Mouse (Mus musculus) limb, embryonic 15.5 days (tissue): ENCODE results near the gene Pip5kl1. TPM values are rescaled to one million over a fixed set of nuclear protein-coding genes. Genes with fewer than 3 reads are reported as not detected.

ENCODE experiments used
- ATAC-seq: fragments of 200-750 bp; cut with Nextera tagmentation; 2 replicates; pipeline ENCODE4 v1.8.0; 2017; ENCODE audit warnings: low read depth, moderate TSS enrichment; ENCODE audit not compliant: insufficient number of reproducible peaks, low FRiP score, low TSS enrichment
- H3K27ac ChIP-seq: fragments of 300-500 bp; sonication (generic); 2 replicates; pipeline ENCODE4 v1.5.1; 2015; ENCODE audit warnings: moderate library complexity, mild to moderate bottlenecking, inconsistent platforms
- H3K27me3 ChIP-seq: fragments of 300-500 bp; sonication (generic); 2 replicates; pipeline ENCODE4 v1.6.1; 2015; ENCODE audit warnings: inconsistent platforms
- H3K36me3 ChIP-seq: fragments of 300-500 bp; sonication (generic); 2 replicates; pipeline ENCODE4 v1.6.1; 2015; ENCODE audit warnings: inconsistent platforms
- H3K4me1 ChIP-seq: fragments of 300-500 bp; sonication (generic); 2 replicates; pipeline ENCODE4 v1.6.1; 2015; ENCODE audit warnings: inconsistent platforms
- H3K4me2 ChIP-seq: fragments of 300-500 bp; sonication (generic); 2 replicates; pipeline ENCODE4 v1.6.1; 2015; ENCODE audit warnings: mild to moderate bottlenecking, inconsistent platforms
- H3K4me3 ChIP-seq: fragments of 300-500 bp; sonication (generic); 2 replicates; pipeline ENCODE4 v1.5.1; 2015; ENCODE audit warnings: mild to moderate bottlenecking, inconsistent platforms
- H3K9ac ChIP-seq: fragments of 300-500 bp; sonication (generic); 2 replicates; pipeline ENCODE4 v1.6.1; 2015; ENCODE audit warnings: inconsistent platforms
- H3K9me3 ChIP-seq: fragments of 300-500 bp; sonication (generic); 2 replicates; pipeline ENCODE4 v1.6.1; 2016; ENCODE audit warnings: inconsistent platforms
- WGBS: fragments of 180-500 bp; shearing (Covaris S2); methylation state at CpG from one replicate; pipeline ENCODE4 v1.1.7; 2015; 5-methylcytosine and 5-hydroxymethylcytosine counted together
- polyA plus RNA-seq: library from polyadenylated mRNA; unstranded; fragments of >200 nt; fragmentation: Nextera tagmentation; extraction: Ambion mirVana; gene quantifications from 2 replicates; pipeline ENCODE4 v1.2.1, GENCODE M21; 2015

Gene Pip5kl1
- polyA plus RNA-seq, 1 experiment from 2014 or later = 0.12 TPM

GRCm38 (mm10) chr2:32631737-32632394, 57.3 kb downstream of the Pip5kl1 start:
- WGBS = 56% methylated on average over 7 of the region's 7 CpGs
- H3K9me3 ChIP-seq = no peaks in the 10 kb centered on the region
- H3K27ac ChIP-seq = no peak overlapping the region; the same call in 1 of the 2 replicates
- H3K4me3 ChIP-seq = no peak overlapping the region
- no peaks in the 10 kb centered on the region for H3K27me3 ChIP-seq
- H3K36me3 ChIP-seq = no peaks in the 10 kb centered on the region
- H3K4me1 ChIP-seq = peaks cover 42% of the 10 kb centered on the region
- no peak overlapping the region for H3K9ac ChIP-seq
- ATAC-seq = no peak
- H3K4me2 ChIP-seq = no peak overlapping the region

Other genes with a start within 250 kb of the Pip5kl1 start
- 42.7 and 46.2 TPM in 2 replicates for gene Ciz1, start 222.5 kb upstream of the Pip5kl1 start, polyA plus RNA-seq
- gene Dnm1, start 221.5 kb upstream of the Pip5kl1 start, polyA plus RNA-seq = 20.5 and 26.6 TPM in 2 replicates
- gene 1110008P14Rik, start 192.9 kb upstream of the Pip5kl1 start, polyA plus RNA-seq = 58.0 and 67.7 TPM in 2 replicates
- 3.2 and 3.9 TPM in 2 replicates for gene Lcn2, start 186.5 kb upstream of the Pip5kl1 start, polyA plus RNA-seq
- 24.9 and 26.0 TPM in 2 replicates for gene Ptges2, start 178.9 kb upstream of the Pip5kl1 start, polyA plus RNA-seq
- gene Naif1, start 124.3 kb upstream of the Pip5kl1 start, polyA plus RNA-seq = 5.6 and 6.0 TPM in 2 replicates
- gene Slc25a25, start 123.4 kb upstream of the Pip5kl1 start, polyA plus RNA-seq = 17.1 and 17.5 TPM in 2 replicates
- gene Fam102a, start 39.5 kb upstream of the Pip5kl1 start, polyA plus RNA-seq = 14.7 and 17.3 TPM in 2 replicates
- 114 and 117 TPM in 2 replicates for gene Dpm2, start 3.9 kb upstream of the Pip5kl1 start, polyA plus RNA-seq
- gene 9430097D07Rik, start 887 bp downstream of the Pip5kl1 start, polyA plus RNA-seq = not detected in 2 replicates
- gene St6galnac4, start 12.3 kb downstream of the Pip5kl1 start, polyA plus RNA-seq = 33.8 and 44.2 TPM in 2 replicates
- 24.7 and 27.1 TPM in 2 replicates for gene St6galnac6, start 24.9 kb downstream of the Pip5kl1 start, polyA plus RNA-seq
- gene Ak1, start 47.0 kb downstream of the Pip5kl1 start, polyA plus RNA-seq = 46.9 and 132 TPM in 2 replicates
- gene Eng, start 71.8 kb downstream of the Pip5kl1 start, polyA plus RNA-seq = 64.6 and 71.5 TPM in 2 replicates
- 33.5 and 34.8 TPM in 2 replicates for gene Fpgs, start 129.3 kb downstream of the Pip5kl1 start, polyA plus RNA-seq
- 84.4 and 101 TPM in 2 replicates for gene Cdk9, start 138.3 kb downstream of the Pip5kl1 start, polyA plus RNA-seq
- gene Sh2d3c, start 146.3 kb downstream of the Pip5kl1 start, polyA plus RNA-seq = 23.0 and 24.7 TPM in 2 replicates
- not detected in 2 replicates for gene 6330409D20Rik, start 166.2 kb downstream of the Pip5kl1 start, polyA plus RNA-seq
- gene Tor2a, start 182.4 kb downstream of the Pip5kl1 start, polyA plus RNA-seq = 68.5 and 71.7 TPM in 2 replicates
- 0.12 and 0.13 TPM in 2 replicates for gene Ttc16, start 200.8 kb downstream of the Pip5kl1 start, polyA plus RNA-seq
- gene Ptrh1, start 201.0 kb downstream of the Pip5kl1 start, polyA plus RNA-seq = 6.6 and 7.2 TPM in 2 replicates
- gene Cfap157, start 209.6 kb downstream of the Pip5kl1 start, polyA plus RNA-seq = 0.37 and 1.0 TPM in 2 replicates